Mouse (Mus musculus): ENCODE results near the gene Bahcc1.

The Bahcc1 gene

DNA sequence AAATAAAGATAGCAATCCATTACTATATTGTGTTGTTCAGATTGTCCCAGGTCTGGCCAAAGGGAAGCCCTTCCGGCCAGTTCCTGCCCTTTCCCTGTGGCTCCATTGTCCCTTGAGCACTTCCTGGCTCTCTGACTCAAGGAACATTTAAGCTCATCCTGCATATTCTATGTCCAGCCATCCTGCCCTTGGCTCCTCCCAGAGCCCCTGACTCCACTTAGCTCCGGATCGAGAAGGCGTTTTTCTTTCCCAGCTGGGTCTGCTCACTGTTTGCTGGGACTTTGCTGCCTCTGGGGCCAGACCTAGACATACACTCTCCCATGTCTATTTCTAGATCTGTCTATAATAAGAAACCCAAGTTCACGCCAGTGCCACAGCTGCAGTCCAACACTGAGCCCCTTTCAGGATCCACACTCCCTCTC lies 26.1 kb upstream of the Bahcc1 start:
- DNase-seq (ENCODE audit: low spot score), result no peak

DNA sequence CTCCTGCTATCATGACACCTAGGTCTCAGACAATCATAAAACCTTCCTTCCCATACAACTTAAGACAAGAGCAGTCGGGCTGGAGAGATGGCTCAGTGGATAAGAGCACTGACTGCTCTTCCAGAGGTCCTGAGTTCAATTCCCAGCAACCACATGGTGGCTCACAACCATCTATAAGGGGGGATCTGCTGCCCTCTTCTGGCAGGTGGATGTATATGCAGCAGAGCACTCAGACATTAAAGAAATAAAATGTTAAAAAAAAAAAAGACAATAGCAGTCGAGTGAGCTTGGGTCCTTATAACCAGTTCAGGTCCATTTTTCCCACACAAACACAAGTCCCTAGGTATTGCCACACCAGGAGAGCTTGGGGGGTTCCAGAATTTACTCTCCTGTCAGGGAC lies 23.9 kb upstream of the Bahcc1 start:
- no peak for DNase-seq (ENCODE audit: low spot score)

DNA sequence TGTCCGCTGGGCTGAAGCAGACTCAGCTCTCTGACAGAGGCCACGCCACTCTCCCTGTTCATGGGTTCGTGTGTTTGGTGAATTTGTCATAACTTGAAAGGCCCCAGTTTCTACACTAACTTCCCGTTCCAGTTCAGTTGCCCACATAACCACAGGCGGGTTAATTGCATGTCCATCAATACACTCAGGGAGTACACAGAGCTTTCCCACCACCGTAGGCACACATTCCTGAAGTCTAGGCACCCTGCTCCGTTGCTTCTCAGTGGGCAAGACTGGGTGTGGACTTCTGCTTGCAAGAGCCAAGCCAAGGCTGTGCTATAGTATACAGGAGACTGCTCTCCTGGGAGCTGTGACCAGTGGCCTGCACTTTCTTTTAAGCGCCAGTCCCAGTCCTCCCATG lies 23.3 kb upstream of the Bahcc1 start:
- no peak for DNase-seq (ENCODE audit: low spot score)

- DNase-seq (ENCODE audit: low spot score), result no peak
Measured at GRCm38 (mm10) chr11:120215726-120216241, 17.0 kb upstream of the Bahcc1 start.

DNA sequence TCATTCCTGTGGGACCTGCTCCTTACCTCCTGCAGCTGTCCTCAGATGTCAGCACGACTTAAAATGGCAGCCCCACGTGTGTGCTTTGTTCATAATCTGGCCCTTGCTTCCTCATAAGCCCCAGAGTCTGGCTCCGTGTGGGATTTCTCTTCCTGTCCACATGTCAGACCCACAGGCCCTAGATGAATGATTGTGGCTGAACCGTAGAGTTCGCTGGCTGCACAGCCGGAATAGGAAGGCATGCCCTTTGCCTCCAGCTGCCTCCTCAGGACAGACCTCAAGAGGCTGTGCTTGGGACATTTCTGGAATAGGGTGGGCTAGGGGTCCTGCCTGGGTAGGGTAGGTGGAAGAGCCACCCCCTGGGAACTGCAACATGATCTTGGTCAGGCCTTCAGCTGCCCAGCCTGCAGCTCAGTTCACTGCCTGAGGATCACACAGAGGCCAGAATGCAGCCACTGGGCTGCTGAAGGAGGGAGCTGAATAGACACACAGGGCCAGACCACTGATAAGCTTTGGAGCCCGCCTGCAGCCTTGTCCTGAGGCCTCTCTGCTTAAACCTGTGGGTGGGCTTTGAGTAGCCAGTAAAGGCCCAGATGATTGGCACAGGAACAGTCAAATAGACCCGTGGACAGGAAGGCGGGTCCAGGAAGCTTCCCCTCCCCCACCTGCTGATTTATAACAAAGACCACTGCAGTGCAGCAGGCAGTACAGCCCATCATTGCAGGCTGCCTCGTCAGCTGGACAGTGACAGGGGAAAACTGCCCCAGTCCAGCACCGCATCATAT lies 16.0 kb upstream of the Bahcc1 start:
- no peak for DNase-seq (ENCODE audit: low spot score)

DNA sequence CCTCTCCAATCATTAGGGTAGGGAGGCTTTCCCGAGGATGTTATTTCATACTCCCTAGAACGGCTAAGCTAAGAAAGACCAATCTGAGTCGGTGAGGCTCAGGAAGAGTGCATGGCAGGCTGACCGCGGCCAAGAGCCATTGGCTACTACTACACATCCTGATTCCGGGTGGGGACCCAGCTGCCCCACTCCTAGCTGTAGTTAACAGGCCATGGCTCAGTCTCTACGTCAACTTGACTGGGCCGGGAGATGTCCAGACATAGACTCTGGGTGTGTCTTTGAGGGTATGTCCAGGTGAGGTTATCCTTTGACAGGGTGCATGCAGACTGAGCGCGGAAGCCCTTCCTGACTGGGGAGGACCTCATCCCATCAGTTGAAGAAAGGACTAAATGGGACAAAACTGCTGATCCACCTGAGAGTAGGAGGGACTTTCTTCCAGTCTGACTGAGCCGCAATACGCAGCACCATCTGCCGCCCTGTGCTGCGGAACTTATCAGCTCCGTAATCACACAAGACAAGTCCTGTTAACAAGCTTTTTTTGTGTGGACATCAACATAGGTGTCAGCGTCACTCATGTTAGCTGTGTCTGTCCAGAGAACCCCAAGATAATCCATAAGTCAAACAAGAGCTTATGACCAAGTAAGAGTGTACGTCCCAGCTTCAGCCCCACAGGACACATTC lies 14.4 kb upstream of the Bahcc1 start:
- no peak for DNase-seq (ENCODE audit: low spot score)

- no peak for DNase-seq (ENCODE audit: low spot score)
Measured at GRCm38 (mm10) chr11:120218946-120219345, 13.8 kb upstream of the Bahcc1 start.

DNA sequence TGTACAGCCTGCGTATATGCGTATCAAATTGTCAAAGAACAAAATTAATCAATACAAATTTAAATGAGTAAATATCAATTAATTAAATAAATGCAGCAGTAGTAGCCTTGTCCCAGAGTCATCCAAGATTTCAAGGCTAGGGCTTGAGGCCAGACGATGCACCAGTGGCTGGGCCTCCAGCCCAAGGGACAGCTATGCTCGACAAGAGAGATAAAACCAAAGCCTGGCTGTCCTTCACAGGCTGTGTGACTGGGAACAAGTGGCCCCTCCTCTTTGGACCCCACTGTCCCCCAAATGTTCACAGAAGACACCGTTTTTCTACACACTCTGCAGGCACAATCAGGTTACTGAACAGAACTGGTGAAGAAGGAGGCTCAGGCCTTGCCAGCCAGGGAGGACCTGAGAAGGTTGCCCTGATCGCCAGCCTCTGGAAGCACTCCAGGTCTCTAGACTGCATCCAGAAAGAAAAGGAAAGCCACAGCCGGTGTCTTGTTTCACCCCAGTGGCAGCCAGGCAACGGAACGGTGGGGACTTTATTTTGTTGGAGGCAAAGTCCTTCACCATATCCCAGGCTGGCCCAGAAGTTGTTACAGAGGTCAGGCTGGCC lies 12.7 kb upstream of the Bahcc1 start:
- no peak for DNase-seq (ENCODE audit: low spot score)

GRCm38 (mm10) chr11:120220963-120221827 lies 11.6 kb upstream of the Bahcc1 start:
- DNase-seq (ENCODE audit: low spot score), result no peak

DNA sequence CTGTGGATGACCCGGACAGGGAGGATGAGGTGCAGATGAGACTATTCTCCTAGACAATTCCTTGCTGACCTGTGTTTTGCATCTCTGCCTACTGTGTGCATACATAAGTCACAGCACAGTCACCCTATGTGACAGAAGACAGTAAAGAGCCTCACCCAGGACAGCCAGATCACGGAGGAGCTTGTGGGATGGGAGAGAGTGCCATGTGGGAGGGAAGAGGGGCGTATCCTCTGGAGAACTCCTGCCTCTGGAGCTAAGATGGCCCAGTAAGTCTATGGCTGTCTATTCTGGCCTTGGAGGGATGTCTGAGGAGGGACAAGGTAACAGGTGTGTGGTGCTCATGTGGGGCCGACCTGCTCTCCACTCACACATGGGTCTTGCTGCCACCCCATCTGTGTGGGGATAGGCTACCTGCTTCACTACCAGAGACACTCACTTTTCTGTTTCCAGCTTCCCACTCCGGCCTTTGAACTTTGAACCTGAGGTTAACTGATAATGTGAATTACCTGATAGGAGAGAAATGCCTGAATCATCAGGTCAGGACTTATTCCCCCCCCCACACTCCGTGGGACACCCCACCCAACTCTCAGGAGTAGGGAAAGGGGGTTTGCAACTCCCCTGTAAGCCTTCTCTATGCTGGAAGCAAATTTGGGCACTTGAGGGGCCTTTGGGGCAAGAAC lies 10.2 kb upstream of the Bahcc1 start:
- no peak for DNase-seq (ENCODE audit: low spot score)

DNA sequence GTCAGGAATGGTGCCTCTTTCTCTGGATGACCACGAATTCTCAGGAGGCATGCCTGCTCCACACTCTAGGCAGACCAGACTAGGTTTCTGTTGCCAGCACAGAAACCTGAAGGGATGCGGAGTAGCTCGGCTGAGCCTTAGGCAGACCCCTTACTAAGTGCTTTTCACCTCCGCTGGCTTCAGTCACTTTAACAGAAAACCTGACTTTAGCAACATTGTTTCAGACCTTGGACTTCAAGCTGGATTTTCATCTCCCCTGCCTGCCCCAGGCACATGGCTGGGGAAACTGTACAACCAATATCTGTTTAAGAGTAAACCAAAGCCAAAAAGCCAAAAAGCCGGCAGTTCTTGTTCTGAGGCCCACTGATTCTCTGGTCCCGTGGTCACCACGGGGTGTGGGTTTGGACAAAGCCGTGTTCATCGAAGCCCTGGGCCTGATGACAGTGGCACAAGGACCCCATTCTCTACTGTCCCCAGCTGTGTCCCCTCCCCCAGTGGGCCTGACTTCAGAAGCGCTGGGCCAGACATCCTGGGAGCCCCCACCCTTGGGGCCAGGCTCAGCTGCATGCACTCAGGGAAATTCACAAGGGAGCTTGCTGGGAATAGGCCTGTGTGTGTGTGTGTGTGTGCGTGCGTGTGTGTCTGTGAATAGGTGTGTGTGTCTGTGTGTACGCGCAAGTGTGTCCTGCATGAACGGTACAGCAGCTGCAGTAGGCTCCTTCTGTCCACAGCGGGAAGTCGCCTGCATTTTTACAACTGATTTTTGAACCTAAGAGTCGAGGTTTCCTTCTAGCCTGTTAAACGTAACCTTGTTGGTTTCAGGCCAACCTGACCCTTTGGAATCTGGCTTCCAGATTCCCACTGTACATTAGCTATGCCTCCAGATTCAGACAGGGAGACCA lies 8.9 kb upstream of the Bahcc1 start:
- DNase-seq (ENCODE audit: low spot score), result no peak

GRCm38 (mm10) chr11:120224488-120225255 lies 8.1 kb upstream of the Bahcc1 start:
- no peak for DNase-seq (ENCODE audit: low spot score)

DNA sequence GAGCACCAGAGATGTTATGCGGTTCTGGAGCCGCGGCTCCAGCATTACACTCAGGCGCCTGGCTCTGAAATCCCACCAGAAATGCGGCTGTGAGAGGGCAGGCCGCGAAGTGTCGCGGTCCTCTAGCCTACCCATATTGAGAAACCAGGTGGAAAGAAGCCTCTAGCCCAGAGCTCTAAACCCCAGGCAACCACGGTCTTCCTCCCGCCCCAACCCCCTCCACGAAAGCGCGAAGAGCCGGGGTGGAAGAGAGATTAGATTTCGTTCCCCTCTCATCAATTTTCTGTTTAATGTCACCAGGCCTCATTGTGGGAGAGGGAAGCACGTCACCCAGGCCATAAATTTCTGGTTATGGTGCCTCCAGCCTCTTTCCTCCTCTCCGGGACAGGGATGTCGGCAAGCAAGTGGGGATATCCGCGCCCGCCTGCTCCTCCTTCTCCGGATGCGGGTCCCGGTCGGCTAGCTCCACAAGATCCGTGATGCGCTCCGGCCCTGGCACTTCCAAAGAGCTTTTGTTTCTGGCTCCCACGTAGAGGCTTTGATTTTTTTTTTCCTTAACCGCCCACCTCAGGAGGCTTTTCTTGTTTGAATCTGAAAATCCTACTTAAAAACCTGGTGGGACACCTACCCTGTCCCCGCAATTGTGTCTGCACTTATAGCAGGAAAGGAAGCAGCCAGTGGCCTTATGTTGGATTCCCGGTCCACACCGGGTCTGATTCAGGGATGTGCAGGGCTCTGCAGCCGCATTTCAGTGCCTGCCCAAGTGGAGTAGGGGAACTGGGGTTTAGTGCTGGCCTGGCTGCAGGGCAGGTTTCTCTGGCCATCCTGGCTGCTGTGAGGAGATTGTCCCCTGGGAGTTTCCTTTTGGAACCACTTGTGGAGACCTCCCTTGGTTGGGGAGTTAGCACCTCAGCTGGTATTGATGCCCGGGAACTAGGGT lies 7.2 kb upstream of the Bahcc1 start:
- no peak for DNase-seq (ENCODE audit: low spot score)

DNA sequence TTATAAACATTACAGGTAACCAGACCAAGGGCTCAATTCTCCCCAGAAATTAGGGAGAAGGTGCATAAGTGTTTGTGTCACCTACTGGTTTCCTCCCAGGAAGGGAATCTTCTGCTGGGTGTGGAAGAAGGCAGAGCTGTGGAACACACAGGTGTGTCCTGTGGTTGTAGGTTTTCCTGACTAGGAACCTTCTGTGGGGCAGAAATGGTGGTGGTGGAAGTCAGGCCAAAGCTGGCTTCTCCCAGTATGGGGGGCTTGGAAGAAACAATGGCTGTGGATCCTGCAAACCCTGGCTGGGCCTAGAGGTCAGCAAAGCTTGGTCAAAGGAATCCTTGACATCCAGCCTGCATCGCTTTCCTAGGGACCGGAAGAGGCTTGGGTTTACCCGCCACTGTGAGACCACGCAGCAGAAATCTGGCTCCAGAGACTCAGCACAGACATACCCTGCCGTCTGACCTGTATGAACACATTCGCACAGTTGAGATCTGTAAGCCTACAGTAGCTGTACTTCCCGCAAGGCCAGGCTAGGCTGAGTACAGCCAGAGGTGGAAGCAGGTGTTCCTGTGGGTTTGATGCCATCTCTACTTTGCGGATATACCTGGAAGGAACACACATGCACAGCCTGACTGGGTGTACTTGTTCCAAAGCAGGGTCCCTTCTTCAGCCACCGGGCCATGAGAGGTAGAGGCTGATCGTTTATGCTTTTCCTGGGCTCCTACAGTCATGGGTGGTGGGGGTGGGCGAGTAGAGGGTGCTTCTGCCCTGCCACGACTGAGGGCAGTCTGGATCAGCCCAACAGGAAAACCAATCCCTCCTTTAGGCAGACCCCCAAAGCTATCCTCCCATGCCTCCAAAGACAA lies 6.1 kb upstream of the Bahcc1 start:
- DNase-seq (ENCODE audit: low spot score), result no peak

- DNase-seq (ENCODE audit: low spot score), result no peak
Measured at GRCm38 (mm10) chr11:120227571-120228051, 5.1 kb upstream of the Bahcc1 start.

- DNase-seq (ENCODE audit: low spot score), result no peak
Measured at GRCm38 (mm10) chr11:120228116-120228890, 4.4 kb upstream of the Bahcc1 start.
